Mouse (Mus musculus) left cerebral cortex, adult 2 months (tissue): Measurements from ENCODE around the gene H2-Eb2. TPM values are rescaled to one million over a fixed set of nuclear protein-coding genes. Genes with fewer than 3 reads are reported as not detected.
"Not testable (repeated sequence)": the region's sequence is repeated elsewhere in the genome, so short reads cannot be mapped to it uniquely, and the experiment has no call there.

Experiments used
- DNase-seq, 2 experiments: peaks; one replicate each; pipeline ENCODE4 v3.0.0; 2021 to 2022; ENCODE audit warnings: low spot score in 2 of 2, mixed read lengths in 1 of 2; ENCODE audit errors: extremely low spot score in 1 of 2
- H3K27ac ChIP-seq: fragments of 200-600 bp; 2 replicates; pipeline ENCODE4 v1.8.1; 2022
- H3K4me3 ChIP-seq: fragments of 200-600 bp; 2 replicates; pipeline ENCODE4 v1.8.1; 2022
- CTCF ChIP-seq: fragments of 200-600 bp; IDR thresholded peaks from 2 replicates; pipeline ENCODE4 v1.8.1; 2022; ENCODE audit warnings: antibody characterized with exemption, mild to moderate bottlenecking, moderate library complexity
- intact Hi-C: fragments of 180-260 bp; cut with DNase I; formaldehyde crosslinking; loops from one replicate; pipeline ENCODE4 v1.15.1; 2025
- total RNA-seq, 2 experiments: library from RNA; stranded (reverse); gene quantifications; 2 replicates each; pipeline ENCODE4 v1.2.3; 2021

Gene H2-Eb2
- total RNA-seq, 2 experiments from 2014 or later = not detected

GRCm38 (mm10) chr17:34309225-34309624 is 16.2 kb upstream of the H2-Eb2 start:
- intact Hi-C loops = loop anchor here (5.0 kb wide), 1 partner anchor 47 kb away; no protein-coding TSS in a partner anchor
- DNase-seq = no peak
- TF ChIP-seq CTCF = no peak
- Histone ChIP-seq H3K4me3 (peak overlapping the region; percentile 47), H3K27ac (peak overlapping the region; percentile 65; the same call in 1 of the 2 replicates)

- H3K27ac ChIP-seq = peak overlapping the region; percentile 65
- TF ChIP-seq CTCF = no peak
- DNase-seq = peak; percentile 71 to 75
- intact Hi-C loops = loop anchor here (5.0 kb wide), 1 partner anchor 48 kb away; no protein-coding TSS in a partner anchor
- peak overlapping the region; percentile 47 for H3K4me3 ChIP-seq
Observed at GRCm38 (mm10) chr17:34309683-34310385, 15.6 kb upstream of the H2-Eb2 start.

- H3K27ac ChIP-seq, H3K4me3 ChIP-seq, intact Hi-C loops, DNase-seq: not testable (repeated sequence)
Observed at GRCm38 (mm10) chr17:34310526-34310925, 14.9 kb upstream of the H2-Eb2 start.

- intact Hi-C loops = no loop called here
- TF ChIP-seq CTCF = no peak
Observed at GRCm38 (mm10) chr17:34312185-34312584, 13.3 kb upstream of the H2-Eb2 start.

GRCm38 (mm10) chr17:34313393-34313792 is 12.1 kb upstream of the H2-Eb2 start:
- no peak overlapping the region for H3K4me3 ChIP-seq
- intact Hi-C loops = loop anchor here (1.0 kb wide), 1 partner anchor 66 kb away; no protein-coding TSS in a partner anchor
- TF ChIP-seq CTCF = peak; percentile 90
- H3K27ac ChIP-seq = no peak overlapping the region
- DNase-seq = peak; percentile 73 to 82

More at GRCm38 (mm10) chr17:34312185-34312584, 13.3 kb upstream of the H2-Eb2 start:
- Histone ChIP-seq H3K27ac (no peak overlapping the region), H3K4me3 (no peak overlapping the region)
- DNase-seq = no peak

GRCm38 (mm10) chr17:34314286-34314685 is 11.2 kb upstream of the H2-Eb2 start:
- Histone ChIP-seq H3K27ac (no peak overlapping the region), H3K4me3 (no peak overlapping the region)
- TF ChIP-seq CTCF = no peak
- intact Hi-C loops = no loop called here
- DNase-seq = no peak

- no peak for DNase-seq
- intact Hi-C loops = no loop called here
- Histone ChIP-seq H3K4me3 (no peak overlapping the region), H3K27ac (no peak overlapping the region)
- TF ChIP-seq CTCF = no peak
Observed at GRCm38 (mm10) chr17:34315512-34315911, 10.0 kb upstream of the H2-Eb2 start.

- no peak for TF ChIP-seq CTCF
- Histone ChIP-seq H3K4me3 (no peak overlapping the region), H3K27ac (no peak overlapping the region)
- intact Hi-C loops = no loop called here
- no peak for DNase-seq
Observed at GRCm38 (mm10) chr17:34316697-34317096, 8.8 kb upstream of the H2-Eb2 start.

GRCm38 (mm10) chr17:34317275-34317674 is 8.2 kb upstream of the H2-Eb2 start:
- no peak overlapping the region for H3K27ac ChIP-seq
- no peak for DNase-seq
- H3K4me3 ChIP-seq = no peak overlapping the region
- no peak for TF ChIP-seq CTCF
- intact Hi-C loops = no loop called here

- Histone ChIP-seq H3K4me3 (no peak overlapping the region), H3K27ac (no peak overlapping the region)
- DNase-seq = no peak
- intact Hi-C loops = no loop called here
- no peak for TF ChIP-seq CTCF
Observed at GRCm38 (mm10) chr17:34326373-34326772, 908 bp downstream of the H2-Eb2 start.

GRCm38 (mm10) chr17:34329807-34330206 is 4.3 kb downstream of the H2-Eb2 start:
- DNase-seq = no peak
- no peak overlapping the region for H3K27ac ChIP-seq
- intact Hi-C loops = no loop called here
- no peak overlapping the region for H3K4me3 ChIP-seq
- no peak for TF ChIP-seq CTCF

GRCm38 (mm10) chr17:34331200-34331599 is 5.7 kb downstream of the H2-Eb2 start:
- no peak overlapping the region for H3K27ac ChIP-seq
- no peak for DNase-seq
- no peak overlapping the region for H3K4me3 ChIP-seq
- no peak for TF ChIP-seq CTCF
- intact Hi-C loops = no loop called here
